Mouse (Mus musculus): Measurements from ENCODE around the gene Mrtfb.

GRCm38 (mm10) chr16:13311374-13311773 is 55.1 kb downstream of the Mrtfb start:
- no peak for TF ChIP-seq POLR2A (IDR thresholded peaks at IDR 0.05; ENCODE audit: extremely low read depth, insufficient read depth, low read length)
- TF ChIP-seq CTCF (IDR thresholded peaks at IDR 0.05; ENCODE audit: extremely low read depth, insufficient read depth, low read length): no peak

All from cortical plate, adult 2 months (tissue).